11 mouse cellular contexts compared by ENCODE assay signal in the genomic region with DNA sequence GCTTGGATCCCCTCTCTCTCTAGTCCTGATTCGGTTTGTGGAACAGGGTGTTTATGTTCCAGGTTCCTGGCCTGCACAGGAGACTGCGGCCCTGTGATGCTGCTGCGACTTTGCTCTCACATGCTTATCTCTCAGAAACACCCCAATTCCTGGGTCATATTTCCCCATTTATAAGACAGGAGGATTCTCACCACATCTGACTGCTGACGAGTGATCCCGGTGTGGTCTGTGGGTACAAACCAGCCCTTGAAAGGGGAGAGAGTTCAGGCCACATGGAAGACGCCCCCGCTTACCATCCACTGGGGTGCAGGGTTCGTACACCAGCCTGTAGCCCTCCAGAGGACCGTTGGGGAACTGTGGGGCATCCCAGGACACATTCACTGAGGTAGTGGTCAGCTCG. TPM values are rescaled to one million over a fixed set of nuclear protein-coding genes. Genes with fewer than 3 reads are reported as not detected.
A peak's percentile ranks its signal among the peaks of the same experiment; 100 is the strongest.
DNase-seq lines count a peak whose midpoint lies in the region; ATAC-seq and TF ChIP-seq lines count a peak whose summit lies in the region.
"Had no signal": no experiment of that assay in that cellular context is flagged by ENCODE, and none has a peak within 500 bp of the region (broad histone marks: within the 10 kb centered on the region; RNA-seq: fewer than 3 reads in every experiment).

No protein-coding gene starts in this region.

- H3K27ac ChIP-seq in forebrain, embryonic 12.5 days, result 0 out of 2 replicates have a peak overlapping the region, but pooled peaks have one; percentile 13
- H3K27ac ChIP-seq in forebrain, embryonic 16.5 days (ENCODE audit: low read length), result no peak overlapping the region
- H3K27ac ChIP-seq in kidney, embryonic 14.5 days (ENCODE audit: low read depth, low read length), result peak overlapping the region; percentile 30; the same call in 1 of the 2 replicates
- no peak overlapping the region for H3K27ac ChIP-seq in midbrain, embryonic 13.5 days
- H3K27ac ChIP-seq in midbrain, embryonic 11.5 days (ENCODE audit: low read depth, low read length), result no peak overlapping the region
- peak overlapping the region; percentile 55; the same call in 1 of the 2 replicates for H3K27ac ChIP-seq in olfactory bulb, adult 2 months (ENCODE audit: insufficient read depth, low read depth, low read length)
- H3K27ac ChIP-seq: liver, embryonic 15.5 days had no signal

- TF ChIP-seq CTCF in olfactory bulb, adult 2 months (IDR thresholded peaks at IDR 0.05; ENCODE audit: insufficient read depth, low read depth, low read length), result no peak

- H3K27me3 ChIP-seq in forebrain, embryonic 12.5 days, result 0 out of 2 replicates have a peak, but pooled peaks cover 3% of the 10 kb centered on the region
- H3K27me3 ChIP-seq in forebrain, embryonic 16.5 days (replicated peaks; ENCODE audit: control insufficient read depth, insufficient read depth, low read length), result no peaks in the 10 kb centered on the region
- H3K27me3 ChIP-seq in kidney, embryonic 14.5 days (ENCODE audit: control insufficient read depth, insufficient read depth, low read length), result no peaks in the 10 kb centered on the region
- H3K27me3 ChIP-seq in midbrain, embryonic 13.5 days, result peaks cover 9% of the 10 kb centered on the region; the same call in 1 of the 2 replicates
- H3K27me3 ChIP-seq in midbrain, embryonic 11.5 days (ENCODE audit: control insufficient read depth, insufficient read depth, low read length), result 0 out of 2 replicates have a peak, but pooled peaks cover 2% of the 10 kb centered on the region

- H3K4me1 ChIP-seq in forebrain, embryonic 12.5 days, result peaks cover 44% of the 10 kb centered on the region
- H3K4me1 ChIP-seq in forebrain, embryonic 16.5 days (replicated peaks; ENCODE audit: control insufficient read depth, insufficient read depth, low read length), result peaks cover 11% of the 10 kb centered on the region
- peaks cover 19% of the 10 kb centered on the region for H3K4me1 ChIP-seq in kidney, embryonic 14.5 days (ENCODE audit: control insufficient read depth, insufficient read depth, low read length)
- peaks cover 28% of the 10 kb centered on the region for H3K4me1 ChIP-seq in midbrain, embryonic 13.5 days (replicated peaks)
- peaks cover 18% of the 10 kb centered on the region for H3K4me1 ChIP-seq in midbrain, embryonic 11.5 days (ENCODE audit: control insufficient read depth, insufficient read depth, low read length)
- H3K4me1 ChIP-seq in olfactory bulb, adult 2 months (ENCODE audit: control insufficient read depth, insufficient read depth, low read length), result peaks cover 10% of the 10 kb centered on the region; the same call in 1 of the 2 replicates

- no peak overlapping the region for H3K4me3 ChIP-seq in forebrain, embryonic 12.5 days (replicated peaks)
- H3K4me3 ChIP-seq in forebrain, embryonic 16.5 days (replicated peaks; ENCODE audit: low read length), result no peak overlapping the region
- H3K4me3 ChIP-seq in kidney, embryonic 14.5 days (ENCODE audit: low read length), result no peak overlapping the region
- no peak overlapping the region for H3K4me3 ChIP-seq in midbrain, embryonic 13.5 days (replicated peaks)
- H3K4me3 ChIP-seq in midbrain, embryonic 11.5 days (ENCODE audit: low read depth, low read length), result no peak overlapping the region
- H3K4me3 ChIP-seq in olfactory bulb, adult 2 months (ENCODE audit: insufficient read depth, low read depth, low read length), result no peak overlapping the region
- H3K4me3 ChIP-seq: liver, embryonic 15.5 days had no signal

- H3K9me3 ChIP-seq in forebrain, embryonic 12.5 days, result no peaks in the 10 kb centered on the region
- no peaks in the 10 kb centered on the region for H3K9me3 ChIP-seq in forebrain, embryonic 16.5 days (ENCODE audit: control insufficient read depth, low read length)
- no peaks in the 10 kb centered on the region for H3K9me3 ChIP-seq in kidney, embryonic 14.5 days (ENCODE audit: control insufficient read depth, low read length)
- no peaks in the 10 kb centered on the region for H3K9me3 ChIP-seq in midbrain, embryonic 13.5 days
- no peaks in the 10 kb centered on the region for H3K9me3 ChIP-seq in midbrain, embryonic 11.5 days (ENCODE audit: control insufficient read depth, low read length)
- H3K9me3 ChIP-seq: liver, embryonic 15.5 days had no signal

- TF ChIP-seq POLR2A in olfactory bulb, adult 2 months (IDR thresholded peaks at IDR 0.05; ENCODE audit: insufficient read depth, low read depth, low read length), result no peak

- no peak overlapping the region for H3K9ac ChIP-seq in forebrain, embryonic 12.5 days
- H3K9ac ChIP-seq in forebrain, embryonic 16.5 days (replicated peaks; ENCODE audit: low read depth, low read length), result no peak overlapping the region
- peak overlapping the region; percentile 23; the same call in 1 of the 2 replicates for H3K9ac ChIP-seq in kidney, embryonic 14.5 days (ENCODE audit: low read depth, low read length)
- H3K9ac ChIP-seq in midbrain, embryonic 13.5 days (replicated peaks), result 0 out of 2 replicates have a peak overlapping the region, but pooled peaks have one; percentile 32
- no peak overlapping the region for H3K9ac ChIP-seq in midbrain, embryonic 11.5 days (ENCODE audit: low read length)
- H3K9ac ChIP-seq: liver, embryonic 15.5 days had no signal

- no peak overlapping the region for H3K4me2 ChIP-seq in forebrain, embryonic 12.5 days
- H3K4me2 ChIP-seq in forebrain, embryonic 16.5 days (ENCODE audit: low read length), result no peak overlapping the region
- no peak overlapping the region for H3K4me2 ChIP-seq in kidney, embryonic 14.5 days (replicated peaks; ENCODE audit: low read depth, low read length)
- H3K4me2 ChIP-seq in midbrain, embryonic 13.5 days (replicated peaks), result no peak overlapping the region
- no peak overlapping the region for H3K4me2 ChIP-seq in midbrain, embryonic 11.5 days
- H3K4me2 ChIP-seq: liver, embryonic 15.5 days had no signal

- 80% methylated on average over 10 of the region's 10 CpGs for WGBS in forebrain, embryonic 12.5 days
- WGBS in forebrain, embryonic 16.5 days, result 77% methylated on average over 10 of the region's 10 CpGs
- 76% methylated on average over 10 of the region's 10 CpGs for WGBS in kidney, embryonic 14.5 days
- 75% methylated on average over 10 of the region's 10 CpGs for WGBS in midbrain, embryonic 13.5 days
- WGBS in midbrain, embryonic 11.5 days, result 71% methylated on average over 10 of the region's 10 CpGs
- 65% methylated on average over 10 of the region's 10 CpGs for WGBS in olfactory bulb, adult 2 months

- no peaks in the 10 kb centered on the region for H3K36me3 ChIP-seq in forebrain, embryonic 12.5 days (replicated peaks)
- no peaks in the 10 kb centered on the region for H3K36me3 ChIP-seq in forebrain, embryonic 16.5 days (ENCODE audit: control insufficient read depth, insufficient read depth)
- H3K36me3 ChIP-seq in kidney, embryonic 14.5 days (ENCODE audit: control insufficient read depth, insufficient read depth, low read length), result no peaks in the 10 kb centered on the region
- H3K36me3 ChIP-seq in midbrain, embryonic 13.5 days, result 0 out of 2 replicates have a peak, but pooled peaks cover 1% of the 10 kb centered on the region
- no peaks in the 10 kb centered on the region for H3K36me3 ChIP-seq in midbrain, embryonic 11.5 days (ENCODE audit: control insufficient read depth, insufficient read depth, low read length)
- H3K36me3 ChIP-seq: liver, embryonic 15.5 days had no signal

- DNase-seq in kidney, postnatal 10 days, result no peak
- no peak for DNase-seq in midbrain, embryonic 11.5 days (ENCODE audit: low spot score, missing footprints)
- no peak for DNase-seq in adrenal gland, postnatal 14 days
- DNase-seq: cerebellum, adult 8-10 months; layer of hippocampus, postnatal 36 days had no signal

- ATAC-seq in forebrain, embryonic 12.5 days (ENCODE audit: low FRiP score), result no peak
- no peak for ATAC-seq in forebrain, embryonic 16.5 days
- no peak for ATAC-seq in kidney, embryonic 14.5 days (ENCODE audit: low FRiP score, low TSS enrichment)
- ATAC-seq in midbrain, embryonic 13.5 days, result no peak
- ATAC-seq in midbrain, embryonic 11.5 days (ENCODE audit: low FRiP score), result no peak

RNA-seq across cellular contexts. Expression of a gene that starts 54.3 kb away (rescaled TPM):
- 109 and 113 TPM in 2 replicates for polyA plus RNA-seq in forebrain, embryonic 12.5 days (2016; fragmentation: Nextera tagmentation; extraction: Ambion mirVana)
- polyA plus RNA-seq in forebrain, embryonic 16.5 days (2015; fragmentation: Nextera tagmentation; extraction: Ambion mirVana), result 99.9 and 100 TPM in 2 replicates
- polyA plus RNA-seq in kidney, embryonic 14.5 days (2014; fragmentation: Nextera tagmentation; extraction: Ambion mirVana), result 36.0 and 45.4 TPM in 2 replicates
- polyA plus RNA-seq in midbrain, embryonic 13.5 days (2015; fragmentation: Nextera tagmentation; extraction: Ambion mirVana), result 80.0 and 82.7 TPM in 2 replicates
- 54.6 and 60.4 TPM in 2 replicates for polyA plus RNA-seq in midbrain, embryonic 11.5 days (2014; fragmentation: Nextera tagmentation; extraction: Ambion mirVana)
- not detected in 2 replicates for polyA plus RNA-seq in olfactory bulb, adult 2 months (2012; ENCODE audit: insufficient read depth, insufficient read length, low replicate concordance, missing spikeins)
- 76.8 and 82.7 TPM in 2 replicates for total RNA-seq in adrenal gland, postnatal 14 days (2021)

Comparison
In these comparisons a context has a peak if more than half of its experiments do, and no peak if none do; other contexts are left out.
1. H3K27ac ChIP-seq: peak in forebrain, embryonic 12.5 days (single experiment), kidney, embryonic 14.5 days (single experiment) and olfactory bulb, adult 2 months (single experiment); none in forebrain, embryonic 16.5 days (single experiment), midbrain, embryonic 13.5 days (single experiment) and midbrain, embryonic 11.5 days (single experiment).
2. H3K9ac ChIP-seq: peak in kidney, embryonic 14.5 days (single experiment) and midbrain, embryonic 13.5 days (single experiment); none in forebrain, embryonic 12.5 days (single experiment), forebrain, embryonic 16.5 days (single experiment) and midbrain, embryonic 11.5 days (single experiment).